Mouse (Mus musculus) yolk sac, embryonic 10.5 days (tissue): ENCODE data around the gene Fip1l1.

Experiments used
- DNase-seq: peaks from one replicate; pipeline ENCODE4 v3.0.0-alpha.2; 2017; ENCODE audit warnings: low spot score

The Fip1l1 gene

GRCm38 (mm10) chr5:74613491-74614151 is 78.4 kb downstream of the Fip1l1 start:
- peak; percentile 65 for DNase-seq

GRCm38 (mm10) chr5:74617816-74618572 is 82.7 kb downstream of the Fip1l1 start:
- no peak for DNase-seq

- DNase-seq: no peak
Measured at GRCm38 (mm10) chr5:74618573-74619059, 83.4 kb downstream of the Fip1l1 start.

GRCm38 (mm10) chr5:74621691-74622470 is 86.6 kb downstream of the Fip1l1 start:
- no peak for DNase-seq

- DNase-seq: no peak
Measured at GRCm38 (mm10) chr5:74623316-74624000, 88.2 kb downstream of the Fip1l1 start.

- peak; percentile 50 for DNase-seq
Measured at GRCm38 (mm10) chr5:74624385-74624784, 89.1 kb downstream of the Fip1l1 start.

- DNase-seq: no peak
Measured at GRCm38 (mm10) chr5:74628001-74628400, 92.8 kb downstream of the Fip1l1 start.

- DNase-seq: no peak
Measured at GRCm38 (mm10) chr5:74632369-74633114, 97.3 kb downstream of the Fip1l1 start.

GRCm38 (mm10) chr5:74633453-74633852 is 98.2 kb downstream of the Fip1l1 start:
- no peak for DNase-seq

GRCm38 (mm10) chr5:74634391-74634790 is 99.1 kb downstream of the Fip1l1 start:
- no peak for DNase-seq

- DNase-seq: no peak
Measured at GRCm38 (mm10) chr5:74639516-74639915, 104.3 kb downstream of the Fip1l1 start.

GRCm38 (mm10) chr5:74640504-74640903 is 105.3 kb downstream of the Fip1l1 start:
- DNase-seq: no peak

GRCm38 (mm10) chr5:74641000-74641399 is 105.8 kb downstream of the Fip1l1 start:
- no peak for DNase-seq

- no peak for DNase-seq
Measured at GRCm38 (mm10) chr5:74642291-74642690, 107.0 kb downstream of the Fip1l1 start.

GRCm38 (mm10) chr5:74647584-74647984 is 112.3 kb downstream of the Fip1l1 start:
- DNase-seq: peak; percentile 27

GRCm38 (mm10) chr5:74648216-74648615 is 113.0 kb downstream of the Fip1l1 start:
- DNase-seq: no peak
